Mouse (Mus musculus) liver, embryonic 16.5 days (tissue): Measurements from ENCODE around the gene Tmem41a. TPM values are rescaled to one million over a fixed set of nuclear protein-coding genes. Genes with fewer than 3 reads are reported as not detected.
"Not testable (repeated sequence)": the region's sequence is repeated elsewhere in the genome, so short reads cannot be mapped to it uniquely, and the experiment has no call there.

Experiments used
- ATAC-seq: fragments of 200-750 bp; cut with Nextera tagmentation; 2 replicates; pipeline ENCODE4 v1.8.0; 2017; ENCODE audit warnings: low read depth, mild to moderate bottlenecking, moderate number of reproducible peaks, moderate library complexity
- H3K27ac ChIP-seq: fragments of 300-500 bp; sonication (generic); 2 replicates; pipeline ENCODE4 v1.5.1; 2014; ENCODE audit warnings: mild to moderate bottlenecking, low read length
- H3K27me3 ChIP-seq: fragments of 300-500 bp; sonication (generic); 2 replicates; pipeline ENCODE4 v1.6.1; 2014; ENCODE audit warnings: low read depth, low read length, mixed read lengths; ENCODE audit not compliant: control insufficient read depth, insufficient read depth
- H3K36me3 ChIP-seq: fragments of 300-500 bp; sonication (generic); 2 replicates; pipeline ENCODE4 v1.6.1; 2014; ENCODE audit warnings: mild to moderate bottlenecking; ENCODE audit not compliant: control insufficient read depth, insufficient read depth
- H3K4me1 ChIP-seq: fragments of 300-500 bp; sonication (generic); 2 replicates; pipeline ENCODE4 v1.6.1; 2014; ENCODE audit warnings: low read depth, low read length, mixed read lengths; ENCODE audit not compliant: control insufficient read depth
- H3K4me2 ChIP-seq: fragments of 300-500 bp; sonication (generic); 2 replicates; pipeline ENCODE4 v1.6.1; 2014; ENCODE audit warnings: low read depth, low read length, mixed read lengths
- H3K4me3 ChIP-seq: fragments of 300-500 bp; sonication (generic); 2 replicates; pipeline ENCODE4 v1.5.1; 2014; ENCODE audit warnings: low read depth, mild to moderate bottlenecking, low read length
- H3K9ac ChIP-seq: fragments of 300-500 bp; sonication (generic); 2 replicates; pipeline ENCODE4 v1.6.1; 2014; ENCODE audit warnings: low read depth, low read length
- H3K9me3 ChIP-seq: fragments of 300-500 bp; sonication (generic); replicated peaks from 2 replicates; pipeline ENCODE4 v1.6.1; 2016; ENCODE audit warnings: low read length; ENCODE audit not compliant: control insufficient read depth
- WGBS: fragments of 180-500 bp; shearing (Covaris S2); extraction: QIAGEN DNeasy Blood & Tissue Kit; methylation state at CpG from one replicate; pipeline ENCODE4 v1.1.7; 2014; ENCODE audit not compliant: insufficient replicate concordance; 5-methylcytosine and 5-hydroxymethylcytosine counted together
- polyA plus RNA-seq: library from polyadenylated mRNA; unstranded; fragments of >200 nt; fragmentation: Nextera tagmentation; extraction: Ambion mirVana; gene quantifications from 2 replicates; pipeline ENCODE4 v1.2.1, GENCODE M21; 2015

Gene Tmem41a
- polyA plus RNA-seq, 1 experiment from 2014 or later: 13.0 TPM

GRCm38 (mm10) chr16:21913347-21913746, 34.0 kb downstream of the Tmem41a start:
- no peaks in the 10 kb centered on the region for H3K36me3 ChIP-seq

GRCm38 (mm10) chr16:21908906-21909305, 38.4 kb downstream of the Tmem41a start:
- H3K4me3 ChIP-seq, H3K36me3 ChIP-seq, H3K4me1 ChIP-seq, H3K9ac ChIP-seq, H3K9me3 ChIP-seq, H3K4me2 ChIP-seq, H3K27ac ChIP-seq, ATAC-seq, H3K27me3 ChIP-seq: not testable (repeated sequence)
- 52% methylated on average over 6 of the region's 8 CpGs for WGBS

More at GRCm38 (mm10) chr16:21913347-21913746, 34.0 kb downstream of the Tmem41a start:
- no peaks in the 10 kb centered on the region for H3K9me3 ChIP-seq
- no peak overlapping the region for H3K4me3 ChIP-seq
- no peaks in the 10 kb centered on the region for H3K4me1 ChIP-seq
- no peak overlapping the region for H3K27ac ChIP-seq
- ATAC-seq: no peak
- no peak overlapping the region for H3K9ac ChIP-seq
- no peak overlapping the region for H3K4me2 ChIP-seq
- no peaks in the 10 kb centered on the region for H3K27me3 ChIP-seq
- 41% methylated on average over 6 of the region's 6 CpGs for WGBS

DNA sequence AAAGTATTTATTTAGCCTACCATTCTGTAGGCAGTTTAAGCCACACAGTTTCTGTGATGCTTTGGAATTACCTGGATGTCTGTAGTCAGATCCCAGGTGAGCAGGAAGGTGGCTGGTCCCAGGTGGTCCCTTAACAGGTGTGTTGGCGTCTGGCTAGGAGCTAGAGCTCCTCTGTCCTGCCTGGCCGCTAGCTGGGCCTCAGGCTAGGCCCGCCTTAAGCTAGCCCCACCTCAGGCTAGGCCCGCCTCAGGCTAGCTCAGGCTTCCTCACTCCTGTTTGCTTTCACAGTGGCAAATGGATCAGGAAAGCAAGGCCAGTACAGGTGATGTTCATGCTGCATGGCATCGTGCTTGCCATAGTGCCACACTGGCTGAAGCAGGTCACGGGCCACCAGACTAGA, 40.5 kb downstream of the Tmem41a start:
- H3K27ac ChIP-seq: no peak overlapping the region
- ATAC-seq: no peak

DNA sequence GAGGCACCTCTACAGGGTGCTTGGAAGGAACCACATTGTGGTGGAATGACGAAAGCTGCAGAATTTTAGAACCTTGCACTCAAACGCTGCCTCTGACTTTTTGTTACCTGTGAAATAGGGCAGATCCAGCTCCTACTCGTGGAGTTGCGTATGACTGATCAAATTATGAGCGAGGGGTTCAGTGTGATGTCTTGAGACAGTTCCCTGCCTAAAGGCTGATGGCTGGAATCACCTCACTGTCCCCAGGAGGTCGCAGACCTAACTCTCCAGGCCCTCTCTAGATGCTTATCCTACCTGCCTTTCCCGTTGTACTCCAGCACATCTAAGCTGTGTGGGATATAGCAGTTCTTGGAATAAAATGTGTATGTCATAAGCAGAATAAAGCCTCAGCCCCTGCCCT, 41.4 kb downstream of the Tmem41a start:
- Histone ChIP-seq H3K36me3 (no peaks in the 10 kb centered on the region), H3K9me3 (no peaks in the 10 kb centered on the region), H3K27ac (no peak overlapping the region), H3K4me2 (no peak overlapping the region), H3K27me3 (no peaks in the 10 kb centered on the region), H3K9ac (no peak overlapping the region), H3K4me3 (no peak overlapping the region), H3K4me1 (no peaks in the 10 kb centered on the region)
- 70% methylated on average over 7 of the region's 7 CpGs for WGBS
- no peak for ATAC-seq

More for the DNA sequence above, 40.5 kb downstream of the Tmem41a start:
- Histone ChIP-seq H3K4me2 (no peak overlapping the region), H3K4me1 (no peaks in the 10 kb centered on the region), H3K36me3 (no peaks in the 10 kb centered on the region), H3K9ac (no peak overlapping the region), H3K9me3 (no peaks in the 10 kb centered on the region), H3K27me3 (no peaks in the 10 kb centered on the region), H3K4me3 (no peak overlapping the region)
- 61% methylated on average over 6 of the region's 6 CpGs for WGBS

GRCm38 (mm10) chr16:21904636-21905035, 42.7 kb downstream of the Tmem41a start:
- H3K27me3 ChIP-seq: no peaks in the 10 kb centered on the region
- H3K9ac ChIP-seq: no peak overlapping the region
- no peak overlapping the region for H3K27ac ChIP-seq
- WGBS: 68% methylated on average over 10 of the region's 10 CpGs
- no peaks in the 10 kb centered on the region for H3K9me3 ChIP-seq
- no peaks in the 10 kb centered on the region for H3K4me1 ChIP-seq
- no peak overlapping the region for H3K4me3 ChIP-seq
- ATAC-seq: no peak
- no peak overlapping the region for H3K4me2 ChIP-seq
- no peaks in the 10 kb centered on the region for H3K36me3 ChIP-seq

DNA sequence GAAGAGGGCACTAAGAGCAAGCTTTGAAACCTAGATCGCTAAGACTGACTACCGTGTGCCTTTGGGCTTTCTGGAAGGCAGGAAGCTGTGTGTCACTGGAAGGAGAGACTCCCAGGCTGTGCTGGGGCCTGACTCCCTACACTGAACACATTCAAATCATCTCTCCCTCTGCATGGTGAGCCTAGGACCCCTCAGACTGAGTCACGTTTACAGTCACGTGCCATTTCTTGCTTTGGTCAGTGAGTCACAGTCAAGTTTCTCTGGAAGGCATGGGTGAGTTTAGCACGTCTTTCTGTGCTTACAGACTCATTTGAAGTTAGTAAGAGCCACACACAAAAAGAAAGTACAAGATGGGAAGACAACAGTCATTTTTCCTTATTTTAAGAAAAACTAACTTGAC, 46.1 kb downstream of the Tmem41a start:
- Histone ChIP-seq H3K4me1 (no peaks in the 10 kb centered on the region), H3K9ac (no peak overlapping the region), H3K4me3 (no peak overlapping the region), H3K9me3 (no peaks in the 10 kb centered on the region), H3K4me2 (no peak overlapping the region), H3K36me3 (no peaks in the 10 kb centered on the region), H3K27me3 (no peaks in the 10 kb centered on the region), H3K27ac (no peak overlapping the region)
- 54% methylated on average over 5 of the region's 5 CpGs for WGBS
- ATAC-seq: no peak

GRCm38 (mm10) chr16:21893890-21894289, 53.5 kb downstream of the Tmem41a start:
- Histone ChIP-seq H3K36me3 (no peaks in the 10 kb centered on the region), H3K4me3 (no peak overlapping the region), H3K27me3 (no peaks in the 10 kb centered on the region), H3K4me1 (no peaks in the 10 kb centered on the region), H3K9ac (no peak overlapping the region), H3K4me2 (no peak overlapping the region), H3K27ac (no peak overlapping the region), H3K9me3 (no peaks in the 10 kb centered on the region)
- ATAC-seq: no peak
- WGBS: 71% methylated on average over 6 of the region's 6 CpGs

DNA sequence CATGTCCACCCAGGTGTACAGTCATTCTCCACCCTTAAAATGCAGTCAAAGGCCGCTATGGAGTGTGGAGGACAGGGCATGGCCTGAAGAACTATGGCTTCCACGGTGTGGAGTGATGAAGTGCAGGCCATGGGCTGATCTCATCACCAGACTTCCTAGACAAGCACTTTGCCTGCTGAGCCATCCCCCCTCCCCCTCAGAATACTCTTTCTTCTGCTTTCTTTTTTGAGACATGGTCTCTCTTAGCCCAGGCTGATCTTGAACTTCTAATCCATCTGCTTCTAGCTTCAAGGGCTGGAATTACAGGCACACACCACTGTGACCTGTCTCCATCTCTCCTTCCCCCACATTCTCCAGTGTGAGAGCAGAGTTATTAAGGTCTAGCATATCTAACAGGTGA, 59.8 kb downstream of the Tmem41a start:
- H3K4me3 ChIP-seq: no peak overlapping the region
- WGBS: 57% methylated on average over 2 of the region's 2 CpGs
- no peaks in the 10 kb centered on the region for H3K27me3 ChIP-seq
- no peaks in the 10 kb centered on the region for H3K36me3 ChIP-seq
- ATAC-seq: no peak
- no peaks in the 10 kb centered on the region for H3K9me3 ChIP-seq
- no peak overlapping the region for H3K9ac ChIP-seq
- H3K27ac ChIP-seq: no peak overlapping the region
- H3K4me2 ChIP-seq: no peak overlapping the region
- no peaks in the 10 kb centered on the region for H3K4me1 ChIP-seq
